Mouse (Mus musculus) neutrophil, adult 83 days (primary cell): ENCODE measurements around the gene Aarsd1. TPM values are rescaled to one million over a fixed set of nuclear protein-coding genes. Genes with fewer than 3 reads are reported as not detected.

Source experiments
- total RNA-seq, 2 experiments: library from RNA; stranded (reverse); gene quantifications; one replicate each; pipeline ENCODE4 v1.2.4; 2023

Gene Aarsd1
- total RNA-seq = 10 to 100 TPM; 17.1 to 19.2 TPM

DNA sequence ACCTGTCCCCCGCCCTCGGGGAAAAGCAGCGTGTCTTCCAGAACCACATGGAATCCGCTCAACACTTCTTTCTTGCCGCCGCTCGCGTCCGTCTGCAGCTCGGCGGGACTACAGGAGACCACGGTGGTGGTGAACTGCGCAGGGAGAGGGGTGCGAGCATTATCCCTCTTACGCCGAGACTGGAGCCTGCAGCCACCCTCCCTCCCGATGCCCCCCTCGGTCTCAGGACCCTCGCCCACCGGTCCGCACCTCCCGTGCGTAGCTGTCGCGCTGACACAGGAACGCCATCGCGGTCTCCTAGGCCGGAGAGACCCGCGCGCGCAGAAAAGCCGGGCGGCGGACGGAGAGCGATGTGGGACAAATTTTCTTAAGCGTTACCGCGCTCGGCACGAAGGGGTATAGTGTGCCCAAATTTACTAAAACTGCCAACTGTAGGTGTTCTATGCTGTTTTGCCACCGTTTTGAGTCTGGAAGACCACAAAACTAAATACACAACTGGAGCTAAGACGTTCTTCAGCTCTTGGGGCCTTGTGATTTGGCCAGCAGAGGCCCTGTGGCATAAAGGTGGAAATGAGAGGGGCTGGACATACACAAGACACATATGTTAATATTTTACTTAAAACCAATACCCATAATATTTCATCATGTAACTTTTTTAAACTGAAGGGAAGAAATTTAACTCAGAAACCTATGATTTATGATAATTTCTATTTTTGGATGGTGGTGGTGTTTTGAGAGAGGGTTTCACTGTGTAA is at the start of gene Aarsd1:
Gene Aarsd1 (minus strand): TSS at position 515 of the 755 bp plus-strand sequence.

DNA sequence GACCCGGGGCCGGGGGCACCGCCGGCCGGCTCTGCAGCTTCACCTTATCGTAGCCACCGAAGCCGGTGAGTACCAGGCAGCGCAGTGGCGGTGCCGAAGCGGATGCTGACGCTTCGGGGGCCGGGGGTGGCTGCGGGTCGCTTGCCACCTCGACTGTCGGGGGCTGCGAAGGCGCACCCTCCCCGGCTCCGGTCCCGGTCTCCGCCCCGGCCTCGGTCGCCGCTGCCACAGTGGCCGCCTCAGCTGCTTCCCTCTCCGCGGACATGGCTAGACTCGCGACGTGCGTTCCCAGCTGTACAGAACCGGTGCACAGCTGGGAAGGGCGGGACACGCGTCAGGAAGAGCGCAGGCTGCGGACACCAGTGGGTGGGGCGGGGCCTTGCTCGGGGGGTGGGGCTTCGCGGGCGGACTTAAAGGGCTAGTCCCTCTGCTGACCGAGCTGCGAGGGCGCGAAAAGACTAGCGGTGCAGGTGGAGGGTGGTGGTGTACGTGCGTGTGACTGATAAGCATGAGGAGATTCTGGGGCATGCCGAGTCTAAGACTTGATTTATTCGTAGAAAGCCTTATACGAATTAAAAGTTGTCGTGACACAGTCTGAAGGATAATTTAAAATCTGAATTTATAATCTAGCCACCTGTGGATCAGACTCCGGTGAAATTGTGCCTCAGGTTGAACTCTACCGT is 48.6 kb upstream of the Aarsd1 start, which contains the start of gene Vat1:
Gene Vat1 (minus strand): TSS at position 362 of the 683 bp plus-strand sequence.

GRCm38 (mm10) chr11:101464211-101465100 is 47.0 kb upstream of the Aarsd1 start, which contains the start of gene Rnd2:
Gene Rnd2, plus strand, starts transcription at chr11:101464999.

GRCm38 (mm10) chr11:101448274-101448746 is 30.9 kb upstream of the Aarsd1 start, which contains the start of gene Ifi35:
Gene Ifi35, plus strand, starts transcription at chr11:101448407.

GRCm38 (mm10) chr11:101442127-101442693 is 24.8 kb upstream of the Aarsd1 start, which contains the start of gene Rpl27:
Gene Rpl27, plus strand, starts transcription at chr11:101442298.

DNA sequence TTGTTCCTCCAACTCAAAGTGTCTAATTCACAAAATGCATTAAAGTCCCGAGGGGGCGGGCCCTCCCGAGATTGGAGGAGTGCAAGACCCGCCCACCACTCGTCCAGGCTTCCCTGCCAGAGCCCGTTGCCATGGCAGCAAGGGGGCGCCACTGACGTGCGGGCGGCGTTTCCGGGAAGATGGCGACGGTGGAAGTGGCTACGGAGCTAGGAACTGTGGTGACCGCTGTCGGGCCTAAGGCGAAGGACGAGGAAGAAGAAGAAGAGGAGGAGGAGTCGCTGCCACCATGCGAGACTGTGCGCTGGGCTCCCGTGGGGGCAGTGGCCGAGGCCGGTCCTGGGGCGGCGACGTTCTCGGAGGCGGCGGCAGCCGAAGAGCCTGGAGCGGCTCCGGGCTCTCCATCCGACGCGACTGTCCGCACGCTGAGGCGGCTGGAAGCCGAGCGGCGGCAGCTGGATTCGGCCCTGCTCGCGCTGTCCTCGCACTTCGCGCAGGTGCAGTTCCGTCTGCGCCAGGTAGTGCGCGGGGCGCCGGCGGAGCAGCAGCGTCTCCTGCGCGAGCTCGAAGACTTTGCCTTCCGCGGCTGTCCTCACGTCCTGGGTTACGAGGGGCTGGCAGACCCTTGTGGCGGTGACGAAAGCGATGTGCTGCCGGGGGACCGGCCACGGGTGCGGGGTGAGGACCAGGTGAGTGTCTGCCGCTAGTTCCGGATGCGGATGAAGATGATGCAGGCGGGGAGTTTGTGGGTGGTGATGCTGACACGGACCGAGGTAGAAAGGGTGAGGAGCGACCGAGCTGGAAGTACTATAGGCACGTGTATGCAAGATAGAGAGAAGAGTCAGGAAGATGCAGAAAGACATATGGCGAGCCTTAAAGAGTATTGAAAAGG is 7.8 kb upstream of the Aarsd1 start, which contains the start of the genes Rundc1 and Ptges3l:
Gene Rundc1 (plus strand): TSS at position 161 of the 889 bp plus-strand sequence.
Gene Ptges3l (minus strand): TSS at position 409 of the 889 bp plus-strand sequence.

DNA sequence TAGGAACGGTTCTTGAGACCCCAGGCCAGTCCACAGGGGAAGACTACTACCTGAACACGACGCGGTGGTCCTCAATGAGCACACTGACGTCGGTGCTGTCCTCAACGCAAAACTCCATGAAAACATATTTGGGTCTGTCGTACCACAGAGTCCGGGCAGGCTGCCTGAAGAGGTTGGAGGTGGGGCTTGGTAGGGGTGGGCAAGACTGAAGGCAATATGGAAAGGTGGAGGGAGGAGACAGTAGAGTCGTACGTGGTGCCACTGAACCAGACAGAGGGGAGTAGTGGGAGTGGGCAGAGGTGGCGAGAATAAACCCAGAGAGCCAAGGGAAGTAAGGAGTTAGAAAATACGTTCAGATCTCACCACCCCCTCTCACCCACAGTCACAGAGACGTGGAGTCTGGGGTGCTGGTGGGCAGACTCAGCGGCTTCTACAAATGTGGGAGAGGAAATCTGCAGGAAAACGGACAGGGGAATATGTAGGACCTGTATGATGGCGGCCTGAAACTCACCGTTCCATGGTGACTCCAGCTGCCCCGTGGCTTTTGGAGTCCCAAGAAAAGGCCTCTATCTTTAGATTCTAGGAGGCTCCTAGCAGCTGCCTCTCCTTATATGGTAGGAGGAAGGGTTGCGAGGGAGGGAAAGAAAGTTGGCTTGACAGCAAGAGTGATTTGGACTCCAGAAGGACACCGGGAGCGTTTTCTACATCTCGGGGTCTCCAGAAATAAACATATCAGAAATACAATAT is 6.9 kb upstream of the Aarsd1 start, which contains the start of gene Gm27029:
Gene Gm27029 (minus strand): TSS at position 692 of the 747 bp plus-strand sequence.

DNA sequence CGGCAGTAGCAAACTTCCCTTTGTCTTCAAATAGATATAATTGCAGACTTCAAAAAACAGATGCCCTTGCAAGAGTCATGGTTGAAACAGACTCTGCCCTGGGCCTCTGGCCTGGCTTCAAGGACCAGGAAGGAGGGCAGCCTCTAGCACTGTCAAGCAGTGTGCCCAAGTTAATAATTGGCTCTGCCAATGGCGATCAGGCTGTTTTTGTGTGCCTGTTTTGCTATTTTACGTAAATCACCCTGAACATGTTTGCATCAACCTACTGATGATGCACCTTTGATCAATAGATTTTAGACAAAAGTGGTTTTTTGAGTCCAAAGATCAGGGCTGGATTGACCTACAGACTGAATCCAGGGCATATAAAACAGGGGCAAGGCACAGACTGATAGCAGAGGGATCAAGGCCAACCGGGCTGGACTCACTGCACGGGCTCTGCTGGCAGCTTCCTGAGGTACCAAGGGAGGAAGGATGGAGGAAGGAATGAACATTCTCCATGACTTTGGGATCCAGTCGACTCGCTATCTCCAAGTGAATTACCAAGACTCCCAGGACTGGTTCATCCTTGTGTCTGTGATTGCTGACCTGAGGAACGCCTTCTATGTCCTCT is 50.0 kb downstream of the Aarsd1 start, which contains the start of gene G6pc:
Gene G6pc (plus strand): TSS at position 236 of the 610 bp plus-strand sequence.

Other genes starting within 250 kb of the Aarsd1 start
- under 1 TPM; 0.64 to 0.99 TPM for gene Cntnap1, start 247.1 kb downstream of the Aarsd1 start, total RNA-seq
- 1 to 10 TPM; 2.9 to 3.2 TPM for gene Plekhh3, start 246.3 kb downstream of the Aarsd1 start, total RNA-seq
- under 1 TPM; 0.77 to 0.83 TPM for gene Ccr10, start 242.2 kb downstream of the Aarsd1 start, total RNA-seq
- gene Ezh1, start 191.2 kb downstream of the Aarsd1 start, total RNA-seq = 10 to 100 TPM; 40.5 to 48.5 TPM
- not detected for gene Ramp2, start 171.6 kb downstream of the Aarsd1 start, total RNA-seq
- gene Vps25, start 163.9 kb downstream of the Aarsd1 start, total RNA-seq = 10 to 100 TPM; 59.3 to 60.8 TPM
- 1 to 10 TPM in 1 of 2 experiments, under 1 TPM in 1; 0.93 to 1.4 TPM for gene Wnk4, start 157.0 kb downstream of the Aarsd1 start, total RNA-seq
- gene Cntd1, start 138.6 kb downstream of the Aarsd1 start, total RNA-seq = 1 to 10 TPM; 1.1 TPM
- 10 to 100 TPM; 28.9 to 32.6 TPM for gene Coa3, start 138.5 kb downstream of the Aarsd1 start, total RNA-seq
- gene Becn1, start 115.3 kb downstream of the Aarsd1 start, total RNA-seq = 100 to 1,000 TPM; 134 to 148 TPM
- gene Psme3, start 101.4 kb downstream of the Aarsd1 start, total RNA-seq = 10 to 100 TPM; 71.5 to 76.8 TPM
- 1 to 10 TPM; 3.7 to 4.9 TPM for gene Aoc2, start 92.6 kb downstream of the Aarsd1 start, total RNA-seq
- gene Aoc3, start 87.0 kb downstream of the Aarsd1 start, total RNA-seq = under 1 TPM; 0.13 to 0.18 TPM
- not detected for gene G6pc, start 50.1 kb downstream of the Aarsd1 start, total RNA-seq
- gene Gm27029, start 7.2 kb upstream of the Aarsd1 start, total RNA-seq = 1 to 10 TPM; 1.6 to 2.0 TPM
- 1 to 10 TPM; 6.6 to 7.7 TPM for gene Rundc1, start 7.5 kb upstream of the Aarsd1 start, total RNA-seq
- under 1 TPM; 0.35 to 0.82 TPM for gene Ptges3l, start 7.7 kb upstream of the Aarsd1 start, total RNA-seq
- 10 to 100 TPM; 45.5 to 47.2 TPM for gene Rpl27, start 24.7 kb upstream of the Aarsd1 start, total RNA-seq
- 10 to 100 TPM; 16.4 to 21.7 TPM for gene Ifi35, start 30.8 kb upstream of the Aarsd1 start, total RNA-seq
- under 1 TPM in 1 of 2 experiments, not detected in 1; 0.61 TPM for gene Rnd2, start 47.4 kb upstream of the Aarsd1 start, total RNA-seq
- 10 to 100 TPM; 14.6 to 16.3 TPM for gene Vat1, start 48.6 kb upstream of the Aarsd1 start, total RNA-seq
- gene Brca1, start 134.3 kb upstream of the Aarsd1 start, total RNA-seq = 10 to 100 TPM; 15.4 to 19.1 TPM
- 10 to 100 TPM; 59.5 to 80.0 TPM for gene Nbr1, start 134.5 kb upstream of the Aarsd1 start, total RNA-seq
- gene Tmem106a, start 164.6 kb upstream of the Aarsd1 start, total RNA-seq = 10 to 100 TPM; 11.5 to 11.6 TPM
- not detected for gene Gm11634, start 181.6 kb upstream of the Aarsd1 start, total RNA-seq
- gene Rdm1, start 209.6 kb upstream of the Aarsd1 start, total RNA-seq = 10 to 100 TPM; 17.1 to 20.1 TPM
- 1 to 10 TPM in 1 of 2 experiments, under 1 TPM in 1; 0.68 to 1.6 TPM for gene Arl4d, start 247.9 kb upstream of the Aarsd1 start, total RNA-seq